Mouse (Mus musculus) adrenal gland, adult 8-10 months (tissue): ENCODE measurements around the gene Armc8. TPM values are rescaled to one million over a fixed set of nuclear protein-coding genes. Genes with fewer than 3 reads are reported as not detected.

Experiments
- DNase-seq: peaks from one replicate; pipeline ENCODE4 v3.0.0; 2022
- total RNA-seq, 4 experiments: library from RNA; stranded (reverse); gene quantifications; 2 replicates each; pipeline ENCODE4 v1.2.4; 2022

Armc8 gene
- total RNA-seq, 4 experiments from 2014 or later, result 31.3 to 35.5 (median 32.3) TPM

GRCm38 (mm10) chr9:99499336-99499735 is 69.4 kb downstream of the Armc8 start:
- DNase-seq, result no peak

- no peak for DNase-seq
Measured at GRCm38 (mm10) chr9:99492634-99493200, 76.0 kb downstream of the Armc8 start.

DNA sequence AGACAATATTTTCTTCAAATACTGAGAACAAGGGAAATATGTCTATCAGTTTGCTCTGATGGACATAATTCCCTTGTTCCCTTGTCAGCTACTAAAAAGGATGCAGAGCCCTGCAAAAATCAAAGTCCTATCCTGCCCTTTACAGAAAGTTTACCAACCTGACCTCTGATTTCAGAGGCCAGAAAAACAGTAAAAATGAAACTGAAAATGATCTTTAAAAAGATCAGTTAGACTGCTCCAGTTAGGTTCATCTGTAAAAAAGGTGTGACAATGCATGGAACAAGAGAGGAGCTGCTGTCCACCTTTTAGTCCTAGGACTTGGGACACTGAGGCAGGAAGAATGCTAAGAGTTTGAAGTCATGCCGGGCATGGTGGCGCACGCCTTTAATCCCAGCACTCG is 77.6 kb downstream of the Armc8 start:
- no peak for DNase-seq

- DNase-seq, result no peak
Measured at GRCm38 (mm10) chr9:99487841-99488240, 80.9 kb downstream of the Armc8 start.

DNA sequence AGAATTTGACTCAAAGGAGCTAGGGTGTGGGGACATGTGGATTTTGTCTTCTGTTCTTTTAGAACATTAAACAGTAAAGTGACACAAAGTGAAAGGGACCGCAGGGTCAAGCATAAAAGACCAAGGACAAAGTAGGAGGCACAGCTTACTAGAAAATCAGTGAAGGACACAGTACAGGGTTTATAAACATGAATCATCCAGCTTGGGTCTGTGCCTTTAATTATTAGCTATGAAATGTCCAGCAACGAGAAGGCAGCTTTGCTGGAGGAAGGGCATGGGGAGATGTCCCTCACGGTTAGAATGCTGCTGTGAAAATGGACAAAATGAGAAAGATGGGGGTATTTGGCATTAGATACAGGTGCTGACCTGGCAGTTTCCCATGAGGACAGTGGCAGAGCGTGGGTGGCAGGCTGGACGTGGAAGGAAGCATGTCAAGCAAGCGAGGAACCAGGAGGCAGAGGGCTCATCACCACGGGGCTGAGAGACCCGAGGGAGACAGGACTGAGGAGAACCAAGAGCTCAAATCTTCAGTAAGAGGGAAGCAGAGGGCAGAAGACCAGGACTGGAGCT is 81.5 kb downstream of the Armc8 start:
- peak; percentile 47 for DNase-seq

- DNase-seq, result no peak
Measured at GRCm38 (mm10) chr9:99485144-99485543, 83.6 kb downstream of the Armc8 start.

GRCm38 (mm10) chr9:99484632-99485031 is 84.1 kb downstream of the Armc8 start:
- no peak for DNase-seq

DNA sequence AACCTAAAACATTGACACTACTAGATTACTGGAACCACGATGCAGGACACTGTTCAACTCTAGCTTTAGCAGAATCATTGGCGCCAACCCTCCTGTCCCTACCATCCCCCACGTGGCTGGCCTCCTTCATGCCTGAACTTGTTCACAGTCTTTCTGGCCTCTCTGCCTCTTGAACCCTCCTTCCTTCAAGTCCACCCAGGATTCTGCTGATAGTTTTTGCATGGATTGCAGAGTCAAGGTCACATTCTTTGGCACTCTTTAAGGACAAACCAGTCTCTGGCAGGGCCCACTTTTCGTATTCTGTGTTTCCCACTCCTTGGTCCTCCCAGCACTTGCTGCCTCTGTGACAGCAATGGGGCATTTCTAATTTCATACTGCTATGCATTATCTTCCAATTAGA is 85.5 kb downstream of the Armc8 start:
- DNase-seq, result peak; percentile 35

GRCm38 (mm10) chr9:99480764-99481163 is 87.9 kb downstream of the Armc8 start:
- DNase-seq, result no peak

DNA sequence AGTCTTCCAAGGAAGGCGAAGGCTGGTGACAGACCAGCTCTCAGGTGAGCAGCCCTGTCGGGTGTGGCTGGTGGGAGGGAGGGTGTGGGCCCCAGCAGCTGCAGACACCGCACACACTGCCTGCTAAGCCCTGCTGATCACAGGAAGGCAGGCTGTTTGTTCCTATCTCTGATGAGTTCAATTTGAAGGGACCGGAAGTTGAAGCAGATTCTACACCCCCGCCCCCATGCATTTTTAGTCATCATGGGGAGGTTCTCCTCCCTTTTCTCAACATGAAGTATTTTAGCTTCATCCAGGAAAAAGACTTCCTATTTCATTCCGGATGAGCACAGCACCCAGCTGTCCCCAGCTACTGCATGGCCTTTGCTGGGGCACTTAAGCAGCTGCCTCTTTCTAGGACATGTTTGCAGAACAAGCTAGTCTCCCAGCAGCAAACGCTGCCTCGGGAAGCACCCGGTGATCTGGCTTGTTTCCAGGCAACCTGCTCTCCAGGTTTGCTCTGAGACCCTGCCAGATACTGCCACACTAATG is 89.5 kb downstream of the Armc8 start:
- DNase-seq, result no peak

GRCm38 (mm10) chr9:99471334-99471733 is 97.4 kb downstream of the Armc8 start:
- DNase-seq, result no peak

DNA sequence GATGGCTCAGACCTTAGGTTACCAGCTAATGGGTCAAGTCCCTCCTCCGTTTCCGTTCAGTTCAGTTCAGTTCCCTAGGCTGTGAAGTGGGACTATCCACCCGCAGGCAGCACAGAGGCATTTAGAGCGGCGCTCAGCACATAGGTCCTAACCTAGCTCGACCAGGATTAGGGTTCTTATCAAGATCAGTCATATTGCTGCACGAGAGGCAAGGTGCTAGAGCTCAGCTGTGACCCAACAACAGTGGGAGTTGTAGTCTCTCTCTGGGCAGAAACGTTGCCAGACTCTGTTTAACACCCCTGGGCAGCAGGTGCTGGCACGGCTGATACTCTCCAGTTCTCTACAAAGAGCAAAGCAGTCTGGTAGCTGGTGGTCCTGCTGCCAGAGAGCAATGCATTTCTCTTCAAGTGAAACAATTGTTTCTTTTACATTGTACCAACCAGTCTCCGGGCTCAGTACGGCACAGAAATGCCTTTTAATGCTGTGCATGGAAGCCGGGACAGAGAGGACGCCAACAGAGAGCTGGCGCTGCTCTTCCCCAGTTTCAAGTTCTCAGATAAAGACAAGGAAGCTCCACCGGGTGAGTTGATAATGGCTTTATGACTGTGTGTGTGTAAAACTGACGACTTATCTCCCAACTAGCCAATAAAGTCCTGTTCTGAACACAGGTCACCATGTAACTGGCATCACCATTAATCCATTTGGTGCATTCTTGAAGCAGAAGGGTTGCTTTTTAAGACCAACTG is 98.2 kb downstream of the Armc8 start:
- no peak for DNase-seq

- no peak for DNase-seq
Measured at GRCm38 (mm10) chr9:99469681-99470273, 98.9 kb downstream of the Armc8 start.

DNA sequence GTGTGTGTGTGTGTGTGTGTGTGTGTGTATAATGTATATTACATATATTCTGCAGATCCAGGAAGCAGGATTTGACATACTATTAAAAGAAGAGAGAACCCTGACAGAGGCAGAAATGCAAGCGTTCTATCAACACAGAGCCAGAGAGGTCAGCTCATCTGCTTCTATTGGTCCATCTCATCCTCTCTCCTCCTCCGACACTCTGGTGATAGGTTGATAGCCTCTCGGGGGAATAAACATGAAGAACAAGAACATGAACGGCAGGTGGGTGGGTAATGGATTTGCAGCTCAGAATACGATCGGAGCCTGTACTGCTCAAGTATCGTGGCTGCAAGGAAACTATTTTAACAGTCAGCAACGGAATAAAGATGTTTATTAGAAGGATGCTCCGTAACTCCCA is 100.1 kb downstream of the Armc8 start:
- no peak for DNase-seq

- DNase-seq, result no peak
Measured at GRCm38 (mm10) chr9:99464876-99465275, 103.8 kb downstream of the Armc8 start.

- no peak for DNase-seq
Measured at GRCm38 (mm10) chr9:99459730-99460129, 109.0 kb downstream of the Armc8 start.

DNA sequence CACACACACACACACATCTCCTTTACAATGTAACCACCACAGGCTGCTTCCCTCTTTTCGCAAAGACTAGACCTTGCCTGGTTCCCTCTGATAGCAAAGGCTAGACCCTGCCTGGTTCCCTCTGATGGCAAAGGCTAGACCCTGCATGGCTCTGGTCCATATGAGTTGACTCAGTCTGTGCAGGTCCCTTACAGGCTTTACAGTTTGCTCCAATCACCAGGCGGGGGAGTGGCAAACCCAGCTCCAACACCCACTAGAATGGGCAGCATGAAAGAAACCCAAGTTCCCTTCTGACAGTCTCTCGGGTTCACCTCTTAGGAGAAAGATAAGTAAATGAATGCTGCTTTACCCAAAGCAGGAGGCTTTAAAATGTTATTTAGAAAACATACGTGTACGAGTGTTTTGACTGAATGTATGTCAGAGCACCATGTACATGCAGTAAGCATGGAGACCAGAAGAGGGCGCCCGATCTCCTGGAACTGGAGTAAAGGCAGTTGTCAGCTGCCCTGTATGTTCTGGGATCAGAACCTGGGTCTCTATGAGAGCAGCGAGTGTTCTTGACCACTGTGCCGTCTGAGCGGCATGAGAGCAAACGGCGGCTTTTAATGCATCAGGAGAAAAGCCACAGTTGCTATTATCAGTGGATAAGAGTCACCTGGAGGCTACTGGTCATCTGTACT is 110.0 kb downstream of the Armc8 start:
- DNase-seq, result peak; percentile 34

- DNase-seq, result no peak
Measured at GRCm38 (mm10) chr9:99454211-99454610, 114.5 kb downstream of the Armc8 start.

DNA sequence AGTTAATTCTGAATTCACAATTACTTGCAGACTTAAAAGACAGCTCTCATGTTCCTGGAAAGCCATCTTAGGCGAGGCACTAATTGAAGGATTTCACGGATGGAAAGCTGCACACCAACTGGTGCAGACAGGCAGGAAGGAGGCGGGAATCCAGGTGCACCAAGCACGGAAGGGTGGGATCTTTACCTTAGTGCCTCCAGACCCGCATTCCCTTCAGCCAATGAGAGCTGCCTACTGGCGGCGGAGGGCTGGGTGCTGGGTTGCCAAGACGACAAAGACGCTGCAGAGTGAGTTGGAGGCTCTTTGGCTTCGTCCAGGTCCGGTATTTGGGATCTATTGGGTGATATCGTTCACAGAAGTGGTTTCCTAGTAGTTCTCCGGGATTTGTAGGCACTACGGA is 117.5 kb downstream of the Armc8 start, which contains the start of gene Nme9:
Nme9 (plus strand) TSS at position 315 of the 400 bp plus-strand sequence.
- DNase-seq, result no peak

GRCm38 (mm10) chr9:99449886-99450647 is 118.6 kb downstream of the Armc8 start:
- no peak for DNase-seq

- no peak for DNase-seq
Measured at GRCm38 (mm10) chr9:99447323-99447722, 121.4 kb downstream of the Armc8 start.

DNA sequence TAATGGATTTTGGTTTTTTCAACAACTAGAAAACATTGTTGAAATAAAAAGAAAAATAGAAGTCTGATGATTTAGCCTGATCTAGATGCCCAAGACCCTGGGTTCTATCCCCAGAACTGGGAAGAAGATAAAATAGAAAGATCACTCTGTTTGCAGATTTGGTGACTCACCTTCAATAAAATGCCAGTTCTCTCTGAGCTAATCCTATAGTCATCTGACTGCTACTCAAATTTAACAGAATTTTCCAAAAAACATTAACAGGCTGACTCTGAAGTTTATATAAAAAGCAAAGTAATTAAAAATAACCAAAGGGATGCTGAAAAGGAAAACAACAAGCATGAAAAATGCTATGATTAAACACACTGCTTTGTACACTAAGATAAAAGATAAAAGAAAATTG is 122.4 kb downstream of the Armc8 start:
- DNase-seq, result no peak
